Mouse (Mus musculus) adrenal gland, postnatal 25 days (tissue): Measurements from ENCODE around the gene Arhgap35. TPM values are rescaled to one million over a fixed set of nuclear protein-coding genes. Genes with fewer than 3 reads are reported as not detected.
"Not testable (repeated sequence)": the region's sequence is repeated elsewhere in the genome, so short reads cannot be mapped to it uniquely, and the experiment has no call there.

Experiments
- DNase-seq: peaks from one replicate; pipeline ENCODE4 v3.0.0; 2021; ENCODE audit warnings: mixed read lengths
- long read RNA-seq: library from polyadenylated mRNA; stranded (forward); transcript quantifications from one replicate; pipeline ENCODE4 v2.0.0, GENCODE M21; 2021
- total RNA-seq: library from RNA; stranded (reverse); gene quantifications from 2 replicates; pipeline ENCODE4 v1.2.3, GENCODE M21; 2021

Gene Arhgap35
- 74.8 and 76.1 TPM in 2 replicates for total RNA-seq
- long read RNA-seq, partial matches to known transcripts = 3 of 22 reads
- long read RNA-seq, other reads (novel, unspliced or antisense) = 19 of 22 reads

GRCm38 (mm10) chr7:16614888-16615715, at the start of gene Arhgap35:
Gene Arhgap35 (minus strand): TSS chr7:16614993.
- DNase-seq = peak; percentile 98

GRCm38 (mm10) chr7:16644260-16644659, 29.5 kb upstream of the Arhgap35 start:
- DNase-seq = no peak

GRCm38 (mm10) chr7:16643106-16643505, 28.3 kb upstream of the Arhgap35 start:
- not testable (repeated sequence) for DNase-seq

- DNase-seq = peak; percentile 71
These were observed 24.2 kb upstream of the Arhgap35 start for GRCm38 (mm10) chr7:16639028-16639427.

GRCm38 (mm10) chr7:16635116-16635515, 20.3 kb upstream of the Arhgap35 start:
- no peak for DNase-seq

GRCm38 (mm10) chr7:16633913-16634312, 19.1 kb upstream of the Arhgap35 start:
- DNase-seq = not testable (repeated sequence)

- DNase-seq = no peak
These were observed 17.1 kb upstream of the Arhgap35 start for GRCm38 (mm10) chr7:16631932-16632331.

- DNase-seq = no peak
These were observed 16.2 kb upstream of the Arhgap35 start for GRCm38 (mm10) chr7:16631025-16631424.

GRCm38 (mm10) chr7:16629598-16630296, 15.0 kb upstream of the Arhgap35 start:
- peak; percentile 8 for DNase-seq

- peak; percentile 43 for DNase-seq
These were observed 13.4 kb upstream of the Arhgap35 start for GRCm38 (mm10) chr7:16628096-16628771.

- DNase-seq = no peak
These were observed 8.9 kb upstream of the Arhgap35 start for GRCm38 (mm10) chr7:16623687-16624086.

- DNase-seq = no peak
These were observed 8.3 kb upstream of the Arhgap35 start for GRCm38 (mm10) chr7:16623131-16623530.

GRCm38 (mm10) chr7:16621066-16621622, 6.4 kb upstream of the Arhgap35 start:
- DNase-seq = no peak

- DNase-seq = peak; percentile 68
These were observed 3.9 kb upstream of the Arhgap35 start for GRCm38 (mm10) chr7:16618661-16619211.

GRCm38 (mm10) chr7:16617045-16617444, 2.3 kb upstream of the Arhgap35 start:
- peak; percentile 57 for DNase-seq

- DNase-seq = peak; percentile 71
These were observed 464 bp downstream of the Arhgap35 start for GRCm38 (mm10) chr7:16614171-16614887.

GRCm38 (mm10) chr7:16613461-16614170, 1.2 kb downstream of the Arhgap35 start:
- no peak for DNase-seq

GRCm38 (mm10) chr7:16610345-16610744, 4.4 kb downstream of the Arhgap35 start:
- DNase-seq = no peak

- DNase-seq = no peak
These were observed 5.8 kb downstream of the Arhgap35 start for GRCm38 (mm10) chr7:16608961-16609360.

GRCm38 (mm10) chr7:16608046-16608445, 6.7 kb downstream of the Arhgap35 start:
- no peak for DNase-seq

GRCm38 (mm10) chr7:16606808-16607207, 8.0 kb downstream of the Arhgap35 start:
- DNase-seq = not testable (repeated sequence)
